Mouse (Mus musculus) neural tube, embryonic 15.5 days (tissue): ENCODE data around the gene Nwd1. TPM values are rescaled to one million over a fixed set of nuclear protein-coding genes. Genes with fewer than 3 reads are reported as not detected.

Source experiments
- ATAC-seq: fragments of 200-750 bp; cut with Nextera tagmentation; 2 replicates; pipeline ENCODE4 v1.8.0; 2017; ENCODE audit warnings: mild to moderate bottlenecking, moderate TSS enrichment, moderate library complexity; ENCODE audit not compliant: low FRiP score
- H3K27ac ChIP-seq: fragments of 300-500 bp; sonication (generic); replicated peaks from 2 replicates; pipeline ENCODE4 v1.5.1; 2015; ENCODE audit warnings: mild to moderate bottlenecking, inconsistent platforms
- H3K27me3 ChIP-seq: fragments of 300-500 bp; sonication (generic); replicated peaks from 2 replicates; pipeline ENCODE4 v1.6.1; 2015; ENCODE audit warnings: inconsistent platforms
- H3K36me3 ChIP-seq: fragments of 300-500 bp; sonication (generic); 2 replicates; pipeline ENCODE4 v1.6.1; 2015; ENCODE audit warnings: inconsistent platforms
- H3K4me1 ChIP-seq: fragments of 300-500 bp; sonication (generic); 2 replicates; pipeline ENCODE4 v1.6.1; 2015; ENCODE audit warnings: inconsistent platforms
- H3K4me2 ChIP-seq: fragments of 300-500 bp; sonication (generic); 2 replicates; pipeline ENCODE4 v1.6.1; 2015; ENCODE audit warnings: inconsistent platforms, mild to moderate bottlenecking, moderate library complexity
- H3K4me3 ChIP-seq: fragments of 300-500 bp; sonication (generic); replicated peaks from 2 replicates; pipeline ENCODE4 v1.5.1; 2015; ENCODE audit warnings: mild to moderate bottlenecking, inconsistent platforms
- H3K9ac ChIP-seq: fragments of 300-500 bp; sonication (generic); replicated peaks from 2 replicates; pipeline ENCODE4 v1.6.1; 2015; ENCODE audit warnings: mild to moderate bottlenecking, inconsistent platforms
- H3K9me3 ChIP-seq: fragments of 300-500 bp; sonication (generic); replicated peaks from 2 replicates; pipeline ENCODE4 v1.6.1; 2016; ENCODE audit warnings: inconsistent platforms
- WGBS: fragments of 180-500 bp; shearing (Covaris S2); methylation state at CpG from one replicate; pipeline ENCODE4 v1.1.7; 2015; ENCODE audit warnings: mixed read lengths; 5-methylcytosine and 5-hydroxymethylcytosine counted together
- polyA plus RNA-seq: library from polyadenylated mRNA; unstranded; fragments of >200 nt; fragmentation: Nextera tagmentation; extraction: Ambion mirVana; gene quantifications from 2 replicates; pipeline ENCODE4 v1.2.1, GENCODE M21; 2015

Gene Nwd1
- polyA plus RNA-seq, 1 experiment from 2014 or later = 2.9 TPM

GRCm38 (mm10) chr8:72716594-72716993 is 70.1 kb downstream of the Nwd1 start:
- ATAC-seq = no peak
- no peaks in the 10 kb centered on the region for H3K4me1 ChIP-seq
- H3K9me3 ChIP-seq = no peaks in the 10 kb centered on the region
- no peak overlapping the region for H3K9ac ChIP-seq
- 87% methylated on average over 5 of the region's 5 CpGs for WGBS
- no peak overlapping the region for H3K4me3 ChIP-seq
- no peaks in the 10 kb centered on the region for H3K36me3 ChIP-seq
- no peaks in the 10 kb centered on the region for H3K27me3 ChIP-seq
- no peak overlapping the region for H3K27ac ChIP-seq
- H3K4me2 ChIP-seq = no peak overlapping the region

DNA sequence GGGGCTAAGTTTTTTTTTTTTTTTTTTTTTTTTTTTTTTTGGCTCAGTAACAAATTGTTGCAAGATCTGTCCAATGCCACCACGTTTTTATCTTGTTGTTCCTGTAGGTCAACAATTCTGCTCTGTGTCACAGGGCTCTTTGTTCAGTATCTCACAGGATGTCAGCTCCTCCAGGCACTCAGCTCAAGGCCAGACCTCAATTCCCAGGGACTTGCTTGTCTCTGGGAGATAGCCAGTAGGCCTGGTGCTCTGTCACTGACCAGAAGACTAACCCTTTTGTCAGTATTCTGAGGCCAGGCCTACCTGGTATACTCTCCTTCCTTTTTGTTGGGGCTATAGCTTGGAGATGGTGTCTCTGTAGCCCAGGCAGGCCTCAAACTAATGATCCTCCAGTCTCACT is 74.0 kb downstream of the Nwd1 start:
- Histone ChIP-seq H3K27me3 (no peaks in the 10 kb centered on the region), H3K9ac (no peak overlapping the region), H3K4me3 (no peak overlapping the region), H3K4me1 (peaks cover 18% of the 10 kb centered on the region), H3K27ac (no peak overlapping the region), H3K9me3 (no peaks in the 10 kb centered on the region), H3K4me2 (no peak overlapping the region), H3K36me3 (peaks cover 9% of the 10 kb centered on the region)
- 31% methylated on average over 1 of the region's 1 CpGs for WGBS
- no peak for ATAC-seq

DNA sequence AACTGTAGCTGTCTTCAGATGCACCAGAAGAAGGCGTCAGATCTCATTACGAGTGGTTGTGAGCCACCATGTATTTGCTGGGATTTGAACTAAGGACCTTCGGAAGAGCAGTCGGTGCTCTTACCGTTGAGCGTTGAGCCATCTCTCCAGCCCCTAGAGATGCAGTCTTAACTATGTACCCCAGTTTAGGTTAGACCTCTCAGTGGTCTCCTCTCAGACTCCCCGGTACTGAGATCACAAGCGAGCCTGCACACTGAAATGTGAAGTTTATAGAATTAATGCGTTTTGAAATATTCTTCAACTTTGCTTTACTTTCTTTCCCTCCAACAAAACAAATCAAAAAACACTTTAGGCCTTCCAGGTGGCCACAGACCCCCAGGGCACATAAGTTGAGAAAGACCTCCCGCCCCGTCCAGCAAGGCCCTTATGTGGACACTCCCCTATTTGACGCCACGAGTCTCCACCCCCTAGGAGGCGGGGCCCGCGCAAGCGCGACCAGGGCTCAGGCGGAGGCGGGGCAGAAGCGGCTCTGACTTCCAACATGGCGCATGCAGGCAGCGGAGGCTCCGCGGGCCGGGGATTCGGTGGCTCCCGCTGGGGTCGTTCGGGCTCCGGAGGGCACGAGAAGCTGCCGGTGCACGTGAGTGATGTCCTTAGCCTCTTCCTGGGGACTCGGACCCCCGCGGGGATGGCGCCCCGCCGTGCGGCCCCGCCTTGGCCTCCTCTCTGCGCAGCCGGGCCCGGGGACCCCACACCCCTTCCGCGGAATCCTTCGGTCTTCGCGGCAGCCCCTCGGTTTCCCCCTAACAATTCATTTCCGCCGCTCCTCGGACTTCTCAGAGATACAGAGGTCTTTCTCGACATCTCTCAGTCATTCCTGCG is 76.5 kb downstream of the Nwd1 start, which contains the start of gene Sin3b:
Sin3b (plus strand) TSS at position 517 of the 882 bp plus-strand sequence.
- peaks cover 34% of the 10 kb centered on the region for H3K4me1 ChIP-seq

GRCm38 (mm10) chr8:72723651-72724001 is 77.1 kb downstream of the Nwd1 start:
- peak overlapping the region; percentile 71 for H3K27ac ChIP-seq
- H3K9ac ChIP-seq = peak overlapping the region; percentile 93
- WGBS = under 1% methylated on average over 30 of the region's 30 CpGs

More for the DNA sequence above, 76.5 kb downstream of the Nwd1 start, which contains the start of gene Sin3b:
- peak within 1 kb of the TSS; percentile 93 for H3K9ac ChIP-seq
- peak within 1 kb of the TSS; percentile 97 for H3K4me3 ChIP-seq
- 14% methylated on average over 56 of the region's 56 CpGs for WGBS
- peak within 1 kb of the TSS; percentile 71 for H3K27ac ChIP-seq
- peak; percentile 99 for ATAC-seq
- peaks cover 34% of the 10 kb centered on the region for H3K36me3 ChIP-seq
- H3K27me3 ChIP-seq = no peaks in the 10 kb centered on the region
- no peaks in the 10 kb centered on the region for H3K9me3 ChIP-seq
- peak within 1 kb of the TSS; percentile 94 for H3K4me2 ChIP-seq

DNA sequence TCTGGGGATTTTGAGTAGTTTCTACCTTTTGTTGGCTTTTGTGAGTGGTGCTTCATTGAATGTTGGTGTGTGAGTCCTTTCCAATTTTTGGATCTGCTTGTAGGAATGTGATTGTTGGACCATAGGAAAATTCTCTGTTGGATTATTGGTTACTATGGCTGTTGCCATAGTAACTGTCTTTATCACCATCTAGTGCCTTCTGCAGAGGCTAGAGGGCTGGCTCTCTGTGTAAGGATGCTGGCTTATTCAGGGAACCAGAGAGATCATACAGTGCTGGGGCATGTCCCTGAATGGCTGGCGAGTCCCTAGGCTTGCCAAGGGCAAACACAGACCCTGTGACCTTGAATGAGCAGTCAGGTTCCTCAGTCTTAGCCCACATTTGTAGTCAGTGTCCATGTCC is 82.1 kb downstream of the Nwd1 start:
- peak overlapping the region; percentile 33; the same call in 1 of the 2 replicates for H3K27ac ChIP-seq
- no peak overlapping the region for H3K4me3 ChIP-seq
- peak overlapping the region; percentile 15; the same call in 1 of the 2 replicates for H3K4me2 ChIP-seq
- peaks cover 49% of the 10 kb centered on the region for H3K4me1 ChIP-seq
- ATAC-seq = peak; percentile 75
- H3K36me3 ChIP-seq = peaks cover 87% of the 10 kb centered on the region
- WGBS = 88% methylated on average over 1 of the region's 1 CpGs
- no peak overlapping the region for H3K9ac ChIP-seq
- no peaks in the 10 kb centered on the region for H3K9me3 ChIP-seq
- no peaks in the 10 kb centered on the region for H3K27me3 ChIP-seq

More at GRCm38 (mm10) chr8:72723651-72724001, 77.1 kb downstream of the Nwd1 start:
- Histone ChIP-seq H3K27me3 (no peaks in the 10 kb centered on the region), H3K36me3 (peaks cover 39% of the 10 kb centered on the region), H3K4me1 (peaks cover 40% of the 10 kb centered on the region), H3K4me3 (peak overlapping the region; percentile 97), H3K9me3 (no peaks in the 10 kb centered on the region), H3K4me2 (peak overlapping the region; percentile 94)
- peak; percentile 42 for ATAC-seq

DNA sequence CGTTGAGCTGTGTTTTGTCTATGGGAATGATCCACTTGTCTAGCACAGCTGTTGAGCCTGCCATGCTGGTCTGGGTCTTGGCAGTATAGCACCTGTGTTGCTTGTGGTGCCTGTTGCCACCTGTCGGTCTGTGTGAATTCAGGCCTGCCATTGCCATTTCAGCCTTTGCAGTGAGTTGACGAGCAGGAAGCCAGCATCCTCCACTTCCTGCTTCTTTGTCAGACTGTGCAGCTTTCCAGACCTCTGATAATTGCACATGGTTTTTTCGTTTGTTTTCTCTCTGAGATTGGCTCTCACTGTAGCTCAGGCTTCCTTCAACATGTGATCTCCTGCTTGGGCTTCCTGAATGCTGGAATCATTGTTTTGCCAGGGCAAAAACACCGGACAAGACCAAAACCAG is 88.5 kb downstream of the Nwd1 start:
- H3K9ac ChIP-seq = no peak overlapping the region
- no peak for ATAC-seq

DNA sequence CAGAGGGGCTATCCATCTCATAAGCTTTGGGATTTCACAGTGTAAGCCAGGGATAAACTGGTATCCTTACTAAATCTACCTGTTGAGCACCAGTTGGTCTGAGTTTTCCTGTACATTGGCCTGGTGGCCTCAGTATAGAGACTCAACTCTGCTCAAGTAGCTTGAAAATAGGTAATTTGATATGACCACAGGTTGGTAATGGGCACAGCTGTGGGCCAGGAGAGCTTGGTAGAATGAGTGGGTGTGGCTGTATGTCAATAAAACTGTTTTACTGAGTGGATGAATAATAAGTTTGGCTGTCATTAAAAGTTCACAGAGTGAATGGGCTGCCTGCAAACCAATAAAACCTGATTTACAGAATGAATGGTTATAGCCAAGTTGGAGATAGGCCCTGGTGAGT is 90.4 kb downstream of the Nwd1 start:
- no peaks in the 10 kb centered on the region for H3K4me1 ChIP-seq
- H3K4me2 ChIP-seq = no peak overlapping the region
- H3K36me3 ChIP-seq = peaks cover 91% of the 10 kb centered on the region
- no peak overlapping the region for H3K9ac ChIP-seq
- H3K4me3 ChIP-seq = no peak overlapping the region
- no peaks in the 10 kb centered on the region for H3K27me3 ChIP-seq
- ATAC-seq = no peak
- H3K9me3 ChIP-seq = no peaks in the 10 kb centered on the region
- H3K27ac ChIP-seq = no peak overlapping the region

More for the DNA sequence above, 88.5 kb downstream of the Nwd1 start:
- Histone ChIP-seq H3K9me3 (no peaks in the 10 kb centered on the region), H3K4me3 (no peak overlapping the region), H3K36me3 (peaks cover 96% of the 10 kb centered on the region), H3K4me1 (peaks cover 3% of the 10 kb centered on the region; the same call in 1 of the 2 replicates), H3K4me2 (no peak overlapping the region), H3K27me3 (no peaks in the 10 kb centered on the region), H3K27ac (no peak overlapping the region)
- WGBS = 87% methylated on average over 5 of the region's 5 CpGs

GRCm38 (mm10) chr8:72746061-72746460 is 99.5 kb downstream of the Nwd1 start:
- WGBS = 44% methylated on average over 5 of the region's 5 CpGs
- Histone ChIP-seq H3K9ac (no peak overlapping the region), H3K27me3 (no peaks in the 10 kb centered on the region), H3K4me1 (no peaks in the 10 kb centered on the region), H3K4me2 (no peak overlapping the region), H3K27ac (no peak overlapping the region), H3K4me3 (no peak overlapping the region), H3K9me3 (no peaks in the 10 kb centered on the region), H3K36me3 (peaks cover 99% of the 10 kb centered on the region)
- peak; percentile 64; the same call in 1 of the 2 replicates for ATAC-seq

- Histone ChIP-seq H3K27me3 (no peaks in the 10 kb centered on the region), H3K4me3 (no peak overlapping the region), H3K4me1 (no peaks in the 10 kb centered on the region), H3K9ac (no peak overlapping the region), H3K36me3 (peaks cover 96% of the 10 kb centered on the region), H3K9me3 (no peaks in the 10 kb centered on the region), H3K4me2 (no peak overlapping the region), H3K27ac (no peak overlapping the region)
- ATAC-seq = no peak
- 95% methylated on average over 26 of the region's 26 CpGs for WGBS
These were observed 103.3 kb downstream of the Nwd1 start for GRCm38 (mm10) chr8:72749846-72750245.

DNA sequence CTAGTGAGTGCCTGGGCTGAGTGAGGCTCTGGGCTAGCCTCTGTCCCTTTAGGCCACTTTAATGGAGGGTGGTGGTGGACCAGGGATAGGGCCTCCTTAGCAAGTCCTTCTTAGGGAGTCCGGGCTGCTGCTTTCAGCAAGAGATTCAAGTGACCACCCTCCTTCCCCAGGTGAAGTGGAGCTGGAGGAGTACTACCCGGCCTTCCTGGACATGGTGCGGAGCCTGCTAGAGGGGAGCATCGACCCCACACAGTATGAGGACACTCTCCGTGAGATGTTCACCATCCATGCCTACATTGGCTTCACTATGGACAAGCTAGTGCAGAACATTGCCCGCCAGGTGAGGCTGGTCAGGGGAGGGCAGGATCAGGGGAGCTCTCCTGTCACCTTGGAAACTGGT is 103.8 kb downstream of the Nwd1 start:
- Histone ChIP-seq H3K4me1 (no peaks in the 10 kb centered on the region), H3K9me3 (no peaks in the 10 kb centered on the region), H3K36me3 (peaks cover 93% of the 10 kb centered on the region), H3K9ac (no peak overlapping the region), H3K27me3 (no peaks in the 10 kb centered on the region), H3K4me2 (no peak overlapping the region), H3K4me3 (no peak overlapping the region), H3K27ac (no peak overlapping the region)
- ATAC-seq = no peak
- WGBS = 91% methylated on average over 6 of the region's 6 CpGs

GRCm38 (mm10) chr8:72751126-72751525 is 104.6 kb downstream of the Nwd1 start:
- H3K27me3 ChIP-seq = no peaks in the 10 kb centered on the region
- H3K4me1 ChIP-seq = no peaks in the 10 kb centered on the region
- no peaks in the 10 kb centered on the region for H3K9me3 ChIP-seq
- no peak overlapping the region for H3K9ac ChIP-seq
- H3K4me3 ChIP-seq = no peak overlapping the region
- ATAC-seq = no peak
- H3K36me3 ChIP-seq = peaks cover 94% of the 10 kb centered on the region
- 90% methylated on average over 3 of the region's 3 CpGs for WGBS
- H3K4me2 ChIP-seq = no peak overlapping the region
- H3K27ac ChIP-seq = no peak overlapping the region

- WGBS = 83% methylated on average over 3 of the region's 3 CpGs
- ATAC-seq = no peak
- no peaks in the 10 kb centered on the region for H3K9me3 ChIP-seq
These were observed 105.8 kb downstream of the Nwd1 start for GRCm38 (mm10) chr8:72752289-72752688.

More at GRCm38 (mm10) chr8:72752289-72752688, 105.8 kb downstream of the Nwd1 start:
- H3K4me2 ChIP-seq = no peak overlapping the region
- no peak overlapping the region for H3K27ac ChIP-seq
- H3K9ac ChIP-seq = no peak overlapping the region
- H3K27me3 ChIP-seq = no peaks in the 10 kb centered on the region
- peaks cover 94% of the 10 kb centered on the region for H3K36me3 ChIP-seq
- H3K4me3 ChIP-seq = no peak overlapping the region
- no peaks in the 10 kb centered on the region for H3K4me1 ChIP-seq
